Mouse (Mus musculus) MEL (cell line): Measurements from ENCODE around the gene Gng7. TPM values are rescaled to one million over a fixed set of nuclear protein-coding genes. Genes with fewer than 3 reads are reported as not detected.

ENCODE experiments used
- DNase-seq: peaks from one replicate; pipeline ENCODE4 v3.0.0; 2011; ENCODE audit warnings: low read depth, low spot score
- H3K27ac ChIP-seq: 2 replicates; pipeline ENCODE4 v1.5.1; 2012; ENCODE audit warnings: low read depth, mild to moderate bottlenecking, control low read depth, low read length, moderate library complexity; ENCODE audit not compliant: control insufficient read depth
- H3K27me3 ChIP-seq, 2 experiments: fragments of 150-350 bp in 1 of 2; sonication (generic) in 1 of 2; 2 replicates each; pipeline ENCODE4 v1.6.1; 2012; ENCODE audit warnings: low read length in 2 of 2, mild to moderate bottlenecking in 2 of 2, improper control_type of control experiment in 1 of 2, moderate library complexity in 1 of 2; ENCODE audit not compliant: insufficient read depth in 2 of 2, control insufficient read depth in 1 of 2
- H3K36me3 ChIP-seq, 2 experiments: 2 replicates each; pipeline ENCODE4 v1.6.1; 2012 to 2014; ENCODE audit warnings: low read length in 2 of 2, improper control_type of control experiment in 1 of 2, inconsistent platforms in 1 of 2, mild to moderate bottlenecking in 1 of 2; ENCODE audit not compliant: insufficient read depth in 2 of 2, control insufficient read depth in 1 of 2
- H3K4me1 ChIP-seq, 2 experiments: fragments of 150-350 bp in 1 of 2; sonication (generic) in 1 of 2; 2 replicates each; pipeline ENCODE4 v1.6.1; 2012; ENCODE audit warnings: low read length in 2 of 2, improper control_type of control experiment in 1 of 2, mild to moderate bottlenecking in 1 of 2; ENCODE audit not compliant: insufficient read depth in 2 of 2, control insufficient read depth in 1 of 2
- H3K4me3 ChIP-seq, 2 experiments: fragments of 150-350 bp in 1 of 2; sonication (generic) in 1 of 2; 2 replicates each; pipeline ENCODE4 v1.5.1; 2012; ENCODE audit warnings: low read depth in 2 of 2, low read length in 2 of 2, mild to moderate bottlenecking in 2 of 2, moderate library complexity in 2 of 2, control low read depth in 1 of 2, improper control_type of control experiment in 1 of 2; ENCODE audit not compliant: control insufficient read depth in 1 of 2, insufficient read depth in 1 of 2
- H3K79me2 ChIP-seq: 2 replicates; pipeline ENCODE4 v1.6.1; 2012; ENCODE audit warnings: mild to moderate bottlenecking, low read length, moderate library complexity; ENCODE audit not compliant: control insufficient read depth, poor library complexity, insufficient read depth
- H3K9ac ChIP-seq: 2 replicates; pipeline ENCODE4 v1.6.1; 2012; ENCODE audit warnings: low read depth, mild to moderate bottlenecking, control low read depth, low read length, moderate library complexity; ENCODE audit not compliant: control insufficient read depth, poor library complexity, severe bottlenecking
- H3K9me3 ChIP-seq: fragments of 150-350 bp; sonication (generic); replicated peaks from 2 replicates; pipeline ENCODE4 v1.6.1; 2012; ENCODE audit warnings: mild to moderate bottlenecking, low read length, improper control_type of control experiment, moderate library complexity; ENCODE audit not compliant: insufficient read depth
- CHD1 ChIP-seq: IDR thresholded peaks from 2 replicates; pipeline ENCODE4 v1.6.1; 2012; ENCODE audit warnings: low read depth, mild to moderate bottlenecking, inconsistent platforms, low read length, improper control_type of control experiment
- CHD2 ChIP-seq: IDR thresholded peaks from 2 replicates; pipeline ENCODE4 v1.6.1; 2011; ENCODE audit warnings: low read length, improper control_type of control experiment
- CTCF ChIP-seq, 3 experiments: IDR thresholded peaks in 2 of 3; conservative IDR thresholded peaks in 1 of 3; 2 replicates each; pipeline ENCODE4 v1.5.1; 2011 to 2012; ENCODE audit warnings: low read length in 3 of 3, low read depth in 2 of 3, mild to moderate bottlenecking in 2 of 3, improper control_type of control experiment in 1 of 3, inconsistent platforms in 1 of 3, mixed read lengths in 1 of 3, moderate library complexity in 1 of 3; ENCODE audit not compliant: control insufficient read depth in 1 of 3, insufficient read depth in 1 of 3, poor library complexity in 1 of 3, severe bottlenecking in 1 of 3
- ELF1 ChIP-seq: IDR thresholded peaks from 2 replicates; pipeline ENCODE4 v1.6.1; 2014; ENCODE audit warnings: low read depth, mild to moderate bottlenecking, inconsistent platforms, low read length, improper control_type of control experiment, moderate library complexity
- EP300 ChIP-seq, 2 experiments: IDR thresholded peaks; 2 replicates each; pipeline ENCODE4 v1.6.1; 2011; ENCODE audit warnings: improper control_type of control experiment in 2 of 2, low read length in 2 of 2, low read depth in 1 of 2, mild to moderate bottlenecking in 1 of 2
- HCFC1 ChIP-seq: IDR thresholded peaks from 2 replicates; pipeline ENCODE4 v1.6.1; 2012; ENCODE audit warnings: low read depth, mild to moderate bottlenecking, inconsistent platforms, low read length, improper control_type of control experiment, moderate library complexity
- MAX ChIP-seq: IDR thresholded peaks from 2 replicates; pipeline ENCODE4 v1.6.1; 2011; ENCODE audit warnings: low read length, improper control_type of control experiment
- MXI1 ChIP-seq: IDR thresholded peaks from 2 replicates; pipeline ENCODE4 v1.6.1; 2011; ENCODE audit warnings: mild to moderate bottlenecking, low read depth, low read length, improper control_type of control experiment
- MYC ChIP-seq: IDR thresholded peaks from 2 replicates; pipeline ENCODE4 v1.6.1; 2011; ENCODE audit warnings: low read depth, mild to moderate bottlenecking, low read length, improper control_type of control experiment, moderate library complexity
- NELFE ChIP-seq: IDR thresholded peaks from 2 replicates; pipeline ENCODE4 v1.6.1; 2011; ENCODE audit warnings: low read depth, low read length, improper control_type of control experiment
- POLR2AphosphoS2 ChIP-seq: IDR thresholded peaks from 2 replicates; pipeline ENCODE4 v1.6.1; 2011; ENCODE audit warnings: low read length, improper control_type of control experiment
- POLR2AphosphoS5 ChIP-seq: IDR thresholded peaks from 2 replicates; pipeline ENCODE4 v1.6.1; 2012; ENCODE audit warnings: low read depth, borderline replicate concordance, mild to moderate bottlenecking, inconsistent platforms, low read length, moderate library complexity, mixed read lengths
- RAD21 ChIP-seq: IDR thresholded peaks from 2 replicates; pipeline ENCODE4 v1.6.1; 2011; ENCODE audit warnings: mild to moderate bottlenecking, low read depth, low read length, improper control_type of control experiment
- RCOR1 ChIP-seq: IDR thresholded peaks from 2 replicates; pipeline ENCODE4 v1.6.1; 2012; ENCODE audit warnings: low read depth, mild to moderate bottlenecking, inconsistent platforms, low read length, improper control_type of control experiment
- SIN3A ChIP-seq: IDR thresholded peaks from 2 replicates; pipeline ENCODE4 v1.6.1; 2012; ENCODE audit warnings: low read length, improper control_type of control experiment, inconsistent platforms
- SMC3 ChIP-seq: IDR thresholded peaks from 2 replicates; pipeline ENCODE4 v1.6.1; 2011; ENCODE audit warnings: low read depth, low read length, improper control_type of control experiment
- TAL1 ChIP-seq: IDR thresholded peaks from 2 replicates; pipeline ENCODE4 v1.6.1; 2012; ENCODE audit warnings: mild to moderate bottlenecking, inconsistent platforms, low read length, moderate library complexity, mixed read lengths
- TBP ChIP-seq: IDR thresholded peaks from 2 replicates; pipeline ENCODE4 v1.8.0; 2011; ENCODE audit warnings: low read depth, low read length, improper control_type of control experiment
- TCF12 ChIP-seq: IDR thresholded peaks from 2 replicates; pipeline ENCODE4 v1.6.1; 2014; ENCODE audit warnings: low read depth, mild to moderate bottlenecking, inconsistent platforms, low read length, improper control_type of control experiment, moderate library complexity
- UBTF ChIP-seq: IDR thresholded peaks from 2 replicates; pipeline ENCODE4 v1.6.1; 2012; ENCODE audit warnings: low read depth, mild to moderate bottlenecking, inconsistent platforms, low read length, improper control_type of control experiment, moderate library complexity, borderline replicate concordance; ENCODE audit not compliant: insufficient read depth
- ZKSCAN1 ChIP-seq: IDR thresholded peaks from 2 replicates; pipeline ENCODE4 v1.6.1; 2012; ENCODE audit warnings: low read depth, mild to moderate bottlenecking, inconsistent platforms, low read length, improper control_type of control experiment, moderate library complexity
- ZMIZ1 ChIP-seq: IDR thresholded peaks from 2 replicates; pipeline ENCODE4 v1.6.1; 2012; ENCODE audit warnings: low read depth, mild to moderate bottlenecking, inconsistent platforms, low read length, improper control_type of control experiment, moderate library complexity
- ZNF384 ChIP-seq: IDR thresholded peaks from 2 replicates; pipeline ENCODE4 v1.6.1; 2012; ENCODE audit warnings: low read depth, mild to moderate bottlenecking, inconsistent platforms, low read length, improper control_type of control experiment
- polyA plus RNA-seq, 2 experiments: library from polyadenylated mRNA; stranded (reverse) in 1 of 2; unstranded in 1 of 2; fragments of >175 nt in 1 of 2; fragments of >200 nt in 1 of 2; gene quantifications; 2 replicates each; pipeline versions ENCODE4 v1.2.1 to v1.2.4; 2012; ENCODE audit warnings: low replicate concordance in 2 of 2, low read depth in 1 of 2; ENCODE audit not compliant: insufficient read length in 2 of 2, insufficient read depth in 1 of 2, missing spikeins in 1 of 2
- total RNA-seq: library from RNA; depleted of rRNA; stranded (reverse); fragments of 300-350 nt; gene quantifications from 2 replicates; pipeline ENCODE4 v1.2.3, GENCODE M21; 2012

Gene Gng7
- total and polyA plus RNA-seq, 3 experiments: 1.3 to 6.2 TPM; not detected in 1

DNA sequence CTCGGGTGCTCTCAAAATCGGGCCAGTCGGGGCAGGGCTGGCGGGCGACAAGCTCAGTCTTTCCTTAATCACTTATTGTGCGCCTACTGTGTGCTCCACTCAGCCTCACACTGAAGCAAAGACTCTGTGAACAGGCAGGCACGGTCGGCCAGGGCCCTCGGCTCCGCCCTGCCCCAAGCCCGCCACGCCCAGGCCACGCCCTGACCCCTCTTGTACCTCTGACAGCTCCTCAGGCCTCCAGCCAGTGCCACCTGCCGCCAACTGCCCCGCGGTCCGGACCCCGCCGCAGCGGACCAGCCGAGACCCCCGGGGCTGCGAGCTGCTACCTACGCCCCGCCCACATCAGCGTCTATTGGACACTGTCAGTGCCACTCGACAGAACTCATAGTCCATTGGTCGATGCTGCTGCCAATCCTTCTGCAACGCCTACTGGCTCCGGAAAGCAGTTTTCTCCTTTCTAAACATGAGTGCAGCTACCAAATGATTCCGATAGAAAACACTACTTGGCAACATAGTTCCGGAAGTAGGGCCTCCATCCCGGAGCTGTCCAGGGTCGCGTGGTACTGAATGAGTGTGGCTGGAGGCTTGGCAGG lies 22.3 kb upstream of the Gng7 start, which contains the start of gene Slc39a3 (continued):
- peak; percentile 76 for TF ChIP-seq TBP
- no peak for TF ChIP-seq POLR2AphosphoS2
- TF ChIP-seq NELFE: peak; percentile 46; the same call in 1 of the 2 replicates

DNA sequence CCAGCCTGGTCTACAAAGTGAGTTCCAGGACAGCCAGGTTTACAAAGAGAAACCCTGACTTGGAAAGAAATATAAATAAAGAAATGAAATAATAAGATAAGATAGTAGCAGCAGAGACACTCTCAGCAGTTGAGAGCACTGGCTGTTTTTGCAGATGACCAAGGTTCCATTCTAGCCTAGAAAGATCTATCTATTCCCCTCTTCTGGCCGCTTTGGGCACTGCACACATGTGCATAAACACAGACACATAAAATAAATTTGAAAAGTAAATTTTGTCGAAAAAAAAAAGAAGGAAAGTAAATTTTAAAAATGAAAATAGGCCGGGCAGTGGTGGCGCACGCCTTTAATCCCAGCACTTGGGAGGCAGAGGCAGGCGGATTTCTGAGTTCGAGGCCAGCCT lies 21.5 kb upstream of the Gng7 start:
- no peaks in the 10 kb centered on the region for H3K27me3 ChIP-seq
- H3K36me3 ChIP-seq: no peaks in the 10 kb centered on the region
- H3K79me2 ChIP-seq: no peaks in the 10 kb centered on the region; the same call in 1 of the 2 replicates
- no peaks in the 10 kb centered on the region for H3K4me1 ChIP-seq
- DNase-seq: peak; percentile 66
- H3K9me3 ChIP-seq: no peaks in the 10 kb centered on the region
- no peak overlapping the region for H3K27ac ChIP-seq
- H3K4me3 ChIP-seq: peak overlapping the region in 1 of 2 experiments; percentile 44; a peak in 1 of 4 replicates
- no peak overlapping the region for H3K9ac ChIP-seq
- TF ChIP-seq ELF1: no peak
- no peak for TF ChIP-seq MAX
- no peak for TF ChIP-seq EP300 (IDR thresholded peaks at IDR 0.05; ENCODE audit: low read depth in 1 of 2, low read length in 2 of 2)
- TF ChIP-seq ZNF384: no peak
- no peak for TF ChIP-seq TAL1
- TF ChIP-seq TBP: no peak
- TF ChIP-seq SIN3A: no peak
- no peak for TF ChIP-seq MXI1
- TF ChIP-seq UBTF: no peak
- no peak for TF ChIP-seq ZKSCAN1
- no peak for TF ChIP-seq ZMIZ1
- peak; percentile 25 for TF ChIP-seq RAD21
- TF ChIP-seq MYC: no peak
- peak; percentile 41 for TF ChIP-seq SMC3
- TF ChIP-seq CHD1: no peak
- TF ChIP-seq CTCF (IDR thresholded peaks at IDR 0.05 in 2 of 3, conservative IDR thresholded peaks at IDR 0.05 in 1 of 3; ENCODE audit: control insufficient read depth in 1 of 3, insufficient read depth in 1 of 3, low read depth in 2 of 3, low read length in 3 of 3, poor library complexity in 1 of 3, severe bottlenecking in 1 of 3): peak in 2 of 3 experiments; percentile 27 to 48; a peak in 4 of 6 replicates
- TF ChIP-seq TCF12: no peak
- no peak for TF ChIP-seq HCFC1
- TF ChIP-seq CHD2: no peak
- TF ChIP-seq RCOR1: no peak
- no peak for TF ChIP-seq POLR2AphosphoS5
